Mouse (Mus musculus) liver, embryonic 14.5 days (tissue): ENCODE measurements at regions not wholly inside any gene's neighbourhood (a gene's known extent, or its start where the extent isn't known, plus 50 kb on each side); places are given as distances from the start of the nearest gene placed in this dataset.

ENCODE experiments used
- ATAC-seq: fragments of 200-750 bp; cut with Nextera tagmentation; 2 replicates; pipeline ENCODE4 v1.8.0; 2017; ENCODE audit warnings: moderate number of reproducible peaks, mild to moderate bottlenecking, moderate library complexity; ENCODE audit not compliant: insufficient read depth
- DNase-seq, 3 experiments: peaks; one replicate each; pipeline ENCODE4 v3.0.0-alpha.2; 2012 to 2013; ENCODE audit warnings: low read depth in 3 of 3, low spot score in 3 of 3
- H3K27ac ChIP-seq: fragments of 300-500 bp; sonication (generic); 2 replicates; pipeline ENCODE4 v1.5.1; 2014; ENCODE audit warnings: moderate library complexity, mild to moderate bottlenecking, control low read depth, inconsistent platforms
- H3K27me3 ChIP-seq: fragments of 300-500 bp; sonication (generic); 2 replicates; pipeline ENCODE4 v1.6.1; 2014; ENCODE audit warnings: mild to moderate bottlenecking, low read length, moderate library complexity; ENCODE audit not compliant: control insufficient read depth, insufficient read depth
- H3K36me3 ChIP-seq: fragments of 300-500 bp; sonication (generic); replicated peaks from 2 replicates; pipeline ENCODE4 v1.6.1; 2014; ENCODE audit warnings: low read depth; ENCODE audit not compliant: control insufficient read depth, insufficient read depth
- H3K4me1 ChIP-seq, 2 experiments: fragments of 200-500 bp in 1 of 2; fragments of 300-500 bp in 1 of 2; sonication (generic) in 1 of 2; replicated peaks; 2 replicates each; pipeline ENCODE4 v1.6.1; 2012 to 2014; ENCODE audit warnings: antibody characterized with exemption in 1 of 2, inconsistent platforms in 1 of 2, low read length in 1 of 2; ENCODE audit not compliant: control insufficient read depth in 2 of 2, insufficient read depth in 2 of 2
- H3K4me2 ChIP-seq: fragments of 300-500 bp; sonication (generic); 2 replicates; pipeline ENCODE4 v1.6.1; 2014; ENCODE audit warnings: low read depth, mild to moderate bottlenecking, control low read depth, moderate library complexity
- H3K4me3 ChIP-seq, 2 experiments: fragments of 200-500 bp in 1 of 2; fragments of 300-500 bp in 1 of 2; sonication (generic) in 1 of 2; 2 replicates each; pipeline ENCODE4 v1.5.1; 2012 to 2014; ENCODE audit warnings: low read depth in 2 of 2, low read length in 2 of 2, mild to moderate bottlenecking in 2 of 2, control low read depth in 1 of 2, inconsistent platforms in 1 of 2, moderate library complexity in 1 of 2; ENCODE audit not compliant: insufficient read depth in 1 of 2
- H3K9ac ChIP-seq: fragments of 300-500 bp; sonication (generic); replicated peaks from 2 replicates; pipeline ENCODE4 v1.6.1; 2014; ENCODE audit warnings: mild to moderate bottlenecking, control low read depth, moderate library complexity
- H3K9me3 ChIP-seq: fragments of 300-500 bp; sonication (generic); 2 replicates; pipeline ENCODE4 v1.6.1; 2016; ENCODE audit warnings: low read length, mixed read lengths; ENCODE audit not compliant: control insufficient read depth
- CTCF ChIP-seq: IDR thresholded peaks from 2 replicates; pipeline ENCODE4 v1.5.1; 2016; ENCODE audit warnings: antibody characterized with exemption, low read depth, control low read depth
- EP300 ChIP-seq: IDR thresholded peaks from 2 replicates; pipeline ENCODE4 v1.6.1; 2016; ENCODE audit warnings: antibody characterized with exemption, low read depth
- WGBS: fragments of 180-500 bp; shearing (Covaris S2); extraction: QIAGEN DNeasy Blood & Tissue Kit; methylation state at CpG from one replicate; pipeline ENCODE4 v1.1.7; 2014; ENCODE audit not compliant: insufficient replicate concordance; 5-methylcytosine and 5-hydroxymethylcytosine counted together

- DNase-seq = no peak
- H3K4me2 ChIP-seq = no peak overlapping the region
- H3K4me3 ChIP-seq = no peak overlapping the region
- TF ChIP-seq CTCF = no peak
- H3K27ac ChIP-seq = no peak overlapping the region
- H3K36me3 ChIP-seq = no peaks in the 10 kb centered on the region
- H3K9me3 ChIP-seq = no peaks in the 10 kb centered on the region
- H3K27me3 ChIP-seq = no peaks in the 10 kb centered on the region
- 72% methylated on average over 1 of the region's 1 CpGs for WGBS
- no peak for ATAC-seq
- no peak overlapping the region for H3K9ac ChIP-seq
- H3K4me1 ChIP-seq = no peaks in the 10 kb centered on the region
These were observed 230.7 kb downstream of the Icos start for GRCm38 (mm10) chr1:61208386-61208785.

- H3K4me2 ChIP-seq = no peak overlapping the region
- H3K9me3 ChIP-seq = no peaks in the 10 kb centered on the region
- no peak for DNase-seq
- H3K27me3 ChIP-seq = no peaks in the 10 kb centered on the region
- no peaks in the 10 kb centered on the region for H3K4me1 ChIP-seq
- H3K36me3 ChIP-seq = no peaks in the 10 kb centered on the region
- no peak overlapping the region for H3K27ac ChIP-seq
- no peak overlapping the region for H3K9ac ChIP-seq
- no peak for TF ChIP-seq CTCF
- no peak for TF ChIP-seq EP300
- 40% methylated on average over 1 of the region's 1 CpGs for WGBS
- no peak overlapping the region for H3K4me3 ChIP-seq
- no peak for ATAC-seq
These were observed 243.4 kb downstream of the Icos start for GRCm38 (mm10) chr1:61221131-61221530.

- ATAC-seq (no peak), DNase-seq (no peak)
- 51% methylated on average over 4 of the region's 4 CpGs for WGBS
- Histone ChIP-seq H3K9me3 (no peaks in the 10 kb centered on the region), H3K9ac (no peak overlapping the region), H3K27me3 (no peaks in the 10 kb centered on the region), H3K36me3 (no peaks in the 10 kb centered on the region), H3K4me3 (no peak overlapping the region), H3K4me2 (no peak overlapping the region), H3K4me1 (no peaks in the 10 kb centered on the region), H3K27ac (no peak overlapping the region)
- TF ChIP-seq EP300 = no peak
- no peak for TF ChIP-seq CTCF
These were observed 251.2 kb downstream of the Icos start for GRCm38 (mm10) chr1:61228942-61229341.

GRCm38 (mm10) chr1:61233001-61233400 is 255.3 kb downstream of the Icos start:
- Histone ChIP-seq H3K4me1 (no peaks in the 10 kb centered on the region), H3K27ac (no peak overlapping the region), H3K4me3 (no peak overlapping the region), H3K36me3 (no peaks in the 10 kb centered on the region), H3K9me3 (no peaks in the 10 kb centered on the region), H3K4me2 (no peak overlapping the region), H3K27me3 (no peaks in the 10 kb centered on the region), H3K9ac (no peak overlapping the region)
- ATAC-seq = no peak
- DNase-seq = no peak
- WGBS = 44% methylated on average over 1 of the region's 1 CpGs
- TF ChIP-seq EP300 (no peak), CTCF (no peak)

- DNase-seq = no peak
- no peak overlapping the region for H3K4me2 ChIP-seq
- H3K27ac ChIP-seq = no peak overlapping the region
These were observed 256.0 kb downstream of the Icos start for GRCm38 (mm10) chr1:61233476-61234297.

More at GRCm38 (mm10) chr1:61233476-61234297, 256.0 kb downstream of the Icos start:
- ATAC-seq = no peak
- TF ChIP-seq EP300 (no peak), CTCF (no peak)
- Histone ChIP-seq H3K9me3 (no peaks in the 10 kb centered on the region), H3K27me3 (no peaks in the 10 kb centered on the region), H3K4me1 (no peaks in the 10 kb centered on the region; a peak in 1 of 4 replicates), H3K9ac (no peak overlapping the region), H3K36me3 (no peaks in the 10 kb centered on the region), H3K4me3 (no peak overlapping the region)
- WGBS = 29% methylated on average over 10 of the region's 10 CpGs
